Mouse (Mus musculus): ENCODE measurements at regions not wholly inside any gene's neighbourhood (a gene's known extent, or its start where the extent isn't known, plus 50 kb on each side); places are given as distances from the start of the nearest gene placed in this dataset.

- TF ChIP-seq POLR2A (IDR thresholded peaks at IDR 0.05; ENCODE audit: low read depth, low read length), result no peak
- TF ChIP-seq CTCF (IDR thresholded peaks at IDR 0.05; ENCODE audit: extremely low read depth, insufficient read length, insufficient replicate concordance, low read depth, low read length), result no peak
Observed at GRCm38 (mm10) chr6:31745589-31745988, 181.8 kb upstream of the Podxl start.
